Mouse (Mus musculus) erythroblast, embryonic 14.5 days (primary cell): Measurements from ENCODE around the gene Rfpl4.

Experiments used
- GATA1 ChIP-seq: IDR thresholded peaks from 2 replicates; pipeline ENCODE4 v1.6.1; 2012; ENCODE audit warnings: low read length, inconsistent platforms, mixed read lengths
- TAL1 ChIP-seq: IDR thresholded peaks from 3 replicates; pipeline ENCODE4 v1.6.1; 2012; ENCODE audit warnings: low read length, inconsistent platforms, mixed read lengths

- no peak for TF ChIP-seq GATA1
- no peak for TF ChIP-seq TAL1
Observed at GRCm38 (mm10) chr7:5074984-5075383, 41.8 kb downstream of the Rfpl4 start.
